Mouse (Mus musculus) left cerebral cortex, postnatal 10 days (tissue): ENCODE data around the gene Il31ra. TPM values are rescaled to one million over a fixed set of nuclear protein-coding genes. Genes with fewer than 3 reads are reported as not detected.

Experiments
- DNase-seq, 2 experiments: peaks; one replicate each; pipeline ENCODE4 v3.0.0; 2021 to 2022; ENCODE audit warnings: low spot score in 2 of 2, mixed read lengths in 1 of 2; ENCODE audit errors: extremely low spot score in 1 of 2
- intact Hi-C: fragments of 180-260 bp; cut with DNase I; formaldehyde crosslinking; loops from one replicate; pipeline ENCODE4 v1.15.1; 2025
- total RNA-seq, 2 experiments: library from RNA; stranded (reverse); gene quantifications; 2 replicates each; pipeline ENCODE4 v1.2.3; 2021

Gene Il31ra
- total RNA-seq, 2 experiments from 2014 or later = 0.17 to 0.26 TPM

DNA sequence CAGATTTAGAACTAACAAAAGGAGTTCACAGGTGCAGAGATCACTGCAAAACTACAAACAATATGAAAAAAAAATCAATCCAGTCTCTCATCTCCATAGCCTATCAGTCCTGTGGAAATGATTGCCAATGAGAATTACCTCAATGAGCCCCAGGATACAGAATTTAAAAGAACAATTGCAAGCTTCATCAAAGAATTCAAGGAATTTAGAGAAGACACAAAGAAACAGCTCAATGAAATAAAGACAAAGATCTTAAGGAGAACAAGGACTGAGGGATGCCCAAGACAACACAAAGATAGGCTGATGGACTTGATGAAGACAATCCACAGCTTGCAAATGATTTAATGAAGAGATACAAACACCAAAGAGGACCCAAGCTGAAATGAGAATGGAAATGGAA, 20.4 kb downstream of the Il31ra start:
- no peak for DNase-seq
- intact Hi-C loops = no loop called here

DNA sequence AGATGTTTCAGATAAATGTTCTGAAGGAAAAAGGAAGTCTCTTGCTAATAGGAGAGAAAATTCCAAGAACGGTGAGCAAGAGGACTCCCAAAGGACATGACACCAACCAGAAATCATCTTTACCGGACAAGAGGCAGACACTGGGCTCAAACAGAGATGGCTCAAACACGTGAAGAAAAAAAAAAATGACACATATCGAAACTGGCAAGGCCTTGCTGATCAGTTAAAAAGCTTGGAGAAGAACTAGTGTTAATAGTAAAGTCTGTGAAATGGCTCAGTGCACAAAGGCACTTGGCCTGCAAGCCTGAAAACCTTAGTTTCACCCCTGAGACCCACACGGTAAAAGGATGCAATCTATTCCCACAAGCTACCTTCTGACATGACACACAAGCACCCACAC, 23.4 kb downstream of the Il31ra start:
- DNase-seq = no peak
- intact Hi-C loops = no loop called here

DNA sequence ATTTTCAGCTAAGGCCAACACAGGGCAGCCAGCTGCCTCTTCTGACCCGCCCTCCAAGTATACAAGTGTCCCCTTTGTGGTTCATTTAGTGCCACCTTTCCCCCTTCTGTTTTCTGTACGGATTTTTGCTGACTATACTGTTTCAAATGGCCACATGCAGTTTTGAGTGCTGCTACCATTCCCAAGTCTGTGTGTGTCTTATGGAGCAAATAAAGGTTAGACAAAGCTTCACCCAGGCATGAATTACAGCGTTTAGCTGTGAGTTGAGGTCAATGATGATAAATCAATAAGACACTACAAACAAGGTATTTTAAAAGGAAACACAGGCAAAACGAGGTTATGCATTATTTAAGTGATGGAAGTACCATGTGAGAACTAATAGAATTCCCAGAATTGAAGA, 24.6 kb downstream of the Il31ra start:
- intact Hi-C loops = no loop called here
- no peak for DNase-seq

DNA sequence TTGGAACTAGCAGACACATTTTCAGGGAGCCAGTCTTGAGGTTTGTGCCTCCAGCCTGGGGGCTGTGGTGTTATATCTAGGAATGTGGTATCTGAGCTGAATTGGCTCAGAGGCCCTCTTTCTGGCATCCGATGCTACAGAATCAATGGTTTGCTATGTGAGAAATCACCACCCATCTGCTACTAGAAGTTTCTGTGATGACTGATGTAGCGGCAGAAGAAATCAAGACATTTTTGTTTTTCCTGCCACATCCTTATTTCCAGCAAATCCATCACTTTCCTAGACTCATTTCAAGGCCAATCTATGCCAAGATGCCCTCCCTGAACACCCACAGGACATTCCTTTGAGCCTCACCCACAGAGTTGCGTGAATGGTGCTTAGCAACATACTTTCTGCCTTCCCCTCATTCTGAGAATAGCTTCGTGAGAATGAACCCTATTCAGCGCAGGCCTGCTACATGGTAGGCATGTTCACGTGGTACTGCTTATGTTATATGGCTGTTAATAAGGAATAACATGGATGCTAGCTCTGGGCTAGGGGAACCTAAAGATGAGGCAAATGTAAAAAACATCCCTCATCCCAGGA, 33.5 kb downstream of the Il31ra start:
- intact Hi-C loops = no loop called here
- DNase-seq = peak in 1 of 2 experiments; percentile 16

DNA sequence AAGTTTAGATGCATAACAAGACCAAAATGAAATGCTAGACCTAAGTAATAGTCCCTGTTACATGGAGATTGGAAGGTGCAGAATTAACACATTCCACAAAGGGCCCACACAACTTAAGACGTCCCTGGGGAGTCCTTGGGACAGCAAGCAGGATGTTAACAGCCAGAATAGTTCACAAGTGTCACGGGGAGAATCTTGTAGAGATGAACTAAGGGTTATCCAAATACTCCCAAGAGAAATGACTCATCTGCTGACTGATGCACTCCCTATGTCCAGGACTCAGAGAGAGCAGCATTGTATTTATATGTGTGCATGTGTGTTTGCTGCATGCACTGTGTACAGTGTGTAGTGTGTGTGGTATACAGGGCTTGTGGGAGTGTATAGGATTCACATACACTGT, 37.7 kb downstream of the Il31ra start:
- DNase-seq = no peak
- intact Hi-C loops = no loop called here

DNA sequence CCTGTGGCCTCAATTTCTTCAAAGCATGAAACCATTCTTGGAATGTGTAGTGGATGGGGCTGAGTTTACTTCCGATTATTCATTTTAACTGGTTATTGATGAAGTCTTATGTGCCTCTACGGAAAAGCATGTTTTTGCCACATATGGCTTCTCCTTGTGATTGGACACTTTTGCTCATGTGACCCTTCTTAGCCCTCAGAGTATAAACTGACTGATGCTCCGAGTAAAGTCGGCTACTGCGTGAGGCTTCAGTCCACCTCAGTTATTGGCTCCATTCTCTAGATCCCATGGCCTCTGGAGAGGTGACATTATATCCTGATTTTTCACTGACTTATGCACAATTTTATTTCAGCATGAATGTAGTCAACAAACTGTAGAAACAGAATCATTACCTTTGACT, 40.9 kb downstream of the Il31ra start:
- intact Hi-C loops = no loop called here
- no peak for DNase-seq

DNA sequence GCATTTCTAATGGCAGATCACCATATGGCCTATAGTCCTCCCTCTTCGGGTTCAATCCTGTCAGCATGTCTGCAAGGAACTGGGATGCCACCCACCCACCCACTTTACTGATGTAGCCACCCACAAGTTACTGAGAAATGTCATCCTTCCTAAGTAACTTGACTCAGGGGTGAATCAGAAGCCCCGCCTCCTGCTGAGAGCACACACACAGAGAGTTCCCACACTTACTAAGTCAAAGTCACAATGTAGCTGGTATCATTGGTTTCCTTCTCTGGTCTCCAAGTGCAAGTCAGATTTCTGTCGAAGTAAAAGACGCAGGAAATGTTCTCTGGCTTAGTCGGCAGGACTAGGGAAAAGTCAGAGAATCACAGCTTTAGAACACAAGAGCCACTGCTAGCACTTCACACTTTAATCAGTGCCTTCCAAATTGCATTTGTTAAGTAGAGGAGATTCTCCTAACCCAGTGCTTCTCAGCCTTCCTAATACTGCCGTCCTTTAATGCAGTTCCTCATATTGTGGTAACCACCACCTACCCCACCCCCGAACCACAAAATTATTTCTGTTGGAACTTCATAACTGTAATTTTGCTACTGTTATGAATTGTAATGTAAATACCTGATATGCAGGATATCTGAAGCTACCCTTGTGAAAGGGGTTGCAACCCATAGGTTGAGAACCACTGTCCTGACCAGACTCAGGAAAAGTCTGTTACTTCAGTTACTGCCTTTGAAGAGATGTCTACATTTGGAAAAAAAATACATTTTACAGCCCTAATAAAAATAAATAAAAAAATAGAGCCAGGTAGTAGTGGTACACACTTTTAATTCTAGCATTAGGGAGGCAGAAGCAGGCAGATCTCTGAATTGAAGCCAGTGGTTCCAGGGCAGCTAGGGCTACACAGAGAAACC, 42.3 kb downstream of the Il31ra start:
- no peak for DNase-seq
- intact Hi-C loops = no loop called here

DNA sequence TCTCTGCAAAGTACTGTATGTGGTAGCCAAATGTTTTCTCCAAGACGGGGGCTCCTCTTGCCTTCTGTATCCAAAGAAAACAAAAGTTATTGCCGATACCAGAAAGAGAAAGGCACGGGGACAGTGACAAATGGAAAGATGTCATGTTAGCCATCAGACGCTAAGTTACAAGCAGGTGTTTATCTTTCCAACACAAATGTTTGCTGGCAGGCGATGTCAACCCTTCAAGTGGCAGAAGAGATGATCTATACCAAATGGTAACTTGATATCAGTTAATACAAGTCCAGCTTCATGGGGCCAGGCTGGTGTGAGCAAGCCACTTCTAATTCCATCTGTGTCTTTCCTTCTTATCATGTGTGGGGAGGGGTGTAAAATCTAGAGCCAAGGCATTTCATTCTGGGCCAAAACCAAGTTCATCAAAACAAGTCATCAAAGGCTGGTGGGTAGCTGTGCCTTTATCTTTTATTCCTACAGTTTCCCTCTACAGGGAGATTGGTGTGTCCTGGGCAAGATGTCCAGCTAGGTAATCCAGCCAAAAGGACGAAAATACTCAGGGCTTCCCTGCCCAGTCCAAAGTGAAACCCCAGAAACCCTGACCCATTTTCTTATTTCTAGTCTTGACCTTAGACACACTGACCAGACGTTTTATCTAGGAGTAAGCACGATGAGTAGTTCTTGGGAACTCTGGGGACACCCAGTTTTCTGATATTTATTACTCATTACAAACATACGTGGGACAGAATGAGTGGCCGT, 52.8 kb downstream of the Il31ra start:
- intact Hi-C loops = no loop called here
- no peak for DNase-seq

DNA sequence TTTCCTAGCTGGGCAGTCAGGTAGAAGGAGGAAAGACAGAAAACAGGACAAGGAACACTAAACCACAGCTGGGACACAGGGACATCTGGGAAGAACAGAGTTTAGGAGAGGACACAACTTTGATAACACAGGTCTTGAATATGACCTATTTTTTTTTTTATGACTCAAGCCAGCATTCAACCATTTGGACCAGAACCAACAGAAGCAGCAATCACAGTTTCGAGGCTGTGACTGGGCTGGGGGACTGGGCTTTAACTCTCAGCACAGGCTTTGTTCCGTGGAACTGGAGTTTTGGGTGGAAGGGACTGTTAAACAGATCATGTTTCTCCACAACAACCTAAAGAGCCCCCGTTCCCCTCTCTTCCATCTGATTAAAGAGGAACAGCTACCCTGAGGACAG, 53.5 kb downstream of the Il31ra start:
- intact Hi-C loops = no loop called here
- no peak for DNase-seq

DNA sequence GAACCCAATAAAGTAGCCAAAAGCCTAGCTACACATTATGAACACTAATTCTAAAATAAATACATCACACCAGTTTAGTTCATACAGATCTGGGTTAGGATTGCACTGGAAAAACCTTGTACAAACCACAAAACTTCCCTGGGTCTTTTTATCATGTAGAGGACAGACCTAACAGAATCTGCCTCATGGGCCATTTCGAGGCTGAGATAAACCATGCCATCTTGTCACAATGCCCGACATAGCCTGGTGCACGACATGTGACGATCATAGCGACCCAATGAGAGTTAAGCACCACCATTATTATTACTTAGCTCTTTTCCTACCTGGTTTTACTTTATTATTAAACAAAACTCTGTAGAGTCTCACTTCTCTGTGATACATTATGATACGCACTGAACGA, 57.1 kb downstream of the Il31ra start:
- intact Hi-C loops = no loop called here
- DNase-seq = no peak

DNA sequence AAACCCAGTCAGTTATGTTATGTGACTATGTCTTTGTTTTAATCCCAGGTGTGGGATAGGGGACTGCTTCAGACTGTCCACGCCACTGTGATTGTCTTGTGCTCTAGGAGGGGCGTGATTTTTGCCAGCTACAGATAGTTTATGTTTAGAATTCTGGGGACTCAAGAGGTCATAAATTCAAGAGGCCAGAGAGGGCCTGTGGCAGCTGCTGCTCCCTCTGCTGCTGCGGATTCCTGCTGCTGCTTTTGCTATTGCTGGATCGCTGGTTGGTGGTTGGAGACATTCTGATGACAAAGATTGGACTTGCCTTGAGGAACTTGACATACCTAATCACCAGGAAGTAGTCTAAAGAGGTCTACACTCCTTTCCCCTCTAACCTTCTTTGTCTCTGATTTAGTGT, 57.5 kb downstream of the Il31ra start:
- DNase-seq = no peak
- intact Hi-C loops = no loop called here

DNA sequence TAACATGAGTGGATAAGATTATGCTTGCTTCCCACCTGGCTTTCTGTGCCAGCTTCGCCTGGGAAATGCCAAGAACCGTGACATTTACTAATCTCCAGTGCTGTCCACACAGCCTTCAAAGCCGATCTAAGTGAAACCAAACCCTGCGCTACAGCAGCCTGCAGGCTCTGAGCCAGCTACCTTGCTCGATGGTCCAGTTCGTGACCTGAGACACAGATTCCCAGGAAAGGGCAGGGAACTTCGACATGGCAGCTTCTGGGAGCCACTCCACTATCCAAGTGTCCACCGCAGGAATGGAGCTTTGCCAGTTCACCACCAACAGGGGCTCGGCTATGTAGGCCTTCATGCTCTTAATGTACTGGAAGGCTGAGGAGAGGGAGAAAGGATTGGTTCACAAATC, 60.6 kb downstream of the Il31ra start:
- DNase-seq = no peak
- intact Hi-C loops = no loop called here

DNA sequence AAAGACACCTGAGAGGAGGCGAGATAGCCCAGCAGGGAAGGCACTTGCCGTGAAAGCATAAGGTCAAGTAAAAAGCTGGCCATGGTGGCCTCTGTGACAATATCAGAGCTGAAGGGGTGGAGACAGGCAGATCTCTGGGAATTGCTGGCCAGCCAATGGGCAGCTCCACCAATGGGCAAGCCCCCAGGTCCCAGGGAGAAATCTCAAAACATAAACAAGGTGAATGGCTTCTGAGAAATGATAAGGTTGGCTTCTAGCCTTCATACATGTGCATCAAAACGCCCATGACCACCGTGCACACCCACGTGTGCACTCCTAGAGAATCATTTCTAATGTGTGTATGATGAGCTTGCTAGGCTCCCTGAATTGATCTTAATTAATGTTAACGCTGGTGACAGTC, 61.9 kb downstream of the Il31ra start:
- DNase-seq = no peak
- intact Hi-C loops = no loop called here

DNA sequence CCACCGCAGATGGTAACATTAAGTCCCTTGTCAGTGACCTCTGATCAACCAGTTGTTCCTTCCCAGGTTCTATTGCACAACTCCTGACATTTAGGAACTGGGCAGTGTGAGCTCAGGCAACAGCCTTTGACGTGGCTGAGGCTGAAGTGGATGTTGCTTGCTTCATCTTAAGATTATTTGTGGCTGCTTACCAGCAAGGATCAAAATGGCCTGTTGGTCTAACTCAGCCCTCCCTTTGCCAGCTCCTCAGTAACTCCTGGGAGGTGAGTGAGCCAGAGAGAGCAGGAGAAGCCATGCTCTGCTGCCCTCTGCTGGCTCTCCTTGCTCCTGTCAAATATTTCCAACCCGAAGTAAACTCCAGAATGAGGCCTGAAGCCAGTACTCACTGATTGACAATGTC, 64.3 kb downstream of the Il31ra start:
- intact Hi-C loops = no loop called here
- DNase-seq = peak; percentile 60 to 75

DNA sequence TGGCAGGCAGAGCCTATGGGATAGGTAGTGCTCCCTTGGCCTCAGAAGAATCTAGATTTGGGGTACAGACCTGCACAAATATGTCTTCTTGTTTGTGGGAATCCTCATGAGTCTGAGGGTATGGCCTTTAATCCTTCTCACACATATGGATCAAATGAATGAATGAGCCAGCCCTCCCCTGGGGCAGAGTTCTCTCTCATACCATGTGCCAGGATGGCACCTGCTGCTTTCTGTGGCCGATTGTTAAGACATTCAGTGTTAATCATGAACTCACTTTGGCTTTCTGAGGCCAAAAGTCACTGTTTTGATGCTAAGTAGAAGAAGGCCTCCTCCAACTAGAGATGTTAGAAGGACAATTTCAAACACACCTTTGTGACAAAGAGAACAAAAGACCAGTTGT, 67.0 kb downstream of the Il31ra start:
- intact Hi-C loops = no loop called here
- DNase-seq = no peak

DNA sequence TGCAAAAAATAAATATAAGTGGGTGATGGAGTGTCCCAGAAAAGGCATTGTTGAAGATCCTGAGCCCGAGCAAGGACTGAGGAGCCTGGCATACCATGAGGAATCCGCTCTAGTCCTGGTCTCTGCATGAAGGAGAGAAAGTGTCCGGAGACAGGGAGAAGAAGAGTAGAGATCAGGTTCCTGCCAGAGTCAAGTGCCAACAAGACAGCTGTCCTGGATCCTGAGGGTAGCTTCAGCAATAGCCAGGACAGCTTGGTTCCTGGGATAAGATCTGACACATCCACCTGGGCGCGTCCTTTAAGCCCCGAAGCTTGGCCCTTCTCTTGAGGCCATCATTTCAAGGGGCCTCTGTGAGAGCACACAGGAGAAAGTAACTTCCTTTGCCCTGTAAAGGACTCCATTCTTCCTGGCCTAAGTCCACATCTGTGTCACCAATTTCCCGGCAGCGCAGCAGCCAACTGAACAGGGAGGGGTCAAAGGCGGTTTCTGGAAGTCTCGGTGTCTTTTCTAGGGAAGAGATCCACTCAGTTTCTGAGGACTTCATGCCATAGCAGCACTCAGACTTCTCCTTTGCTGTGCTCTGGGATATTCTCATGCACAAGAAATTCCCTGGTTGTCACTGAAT, 70.7 kb downstream of the Il31ra start:
- no peak for DNase-seq
- intact Hi-C loops = no loop called here

DNA sequence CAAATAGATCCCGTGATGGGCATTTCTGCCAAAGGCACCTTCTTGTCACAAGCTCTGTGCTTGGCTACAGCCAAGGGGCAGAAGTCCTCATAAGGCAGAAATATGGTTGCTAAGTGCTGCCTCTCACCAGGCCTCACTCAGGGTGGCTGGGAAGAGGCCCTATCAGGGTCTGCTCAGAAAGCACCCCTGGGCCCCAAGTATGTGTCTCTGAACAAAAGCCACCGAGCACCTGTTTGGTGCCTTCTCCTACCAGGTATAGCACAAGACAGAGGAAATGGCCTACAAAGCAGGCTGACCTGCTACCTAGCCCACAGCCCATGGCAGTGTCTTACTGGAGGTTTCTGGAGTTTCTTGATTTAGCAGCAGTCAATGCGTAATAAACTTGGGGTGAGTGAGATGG, 71.3 kb downstream of the Il31ra start:
- intact Hi-C loops = no loop called here
- no peak for DNase-seq

DNA sequence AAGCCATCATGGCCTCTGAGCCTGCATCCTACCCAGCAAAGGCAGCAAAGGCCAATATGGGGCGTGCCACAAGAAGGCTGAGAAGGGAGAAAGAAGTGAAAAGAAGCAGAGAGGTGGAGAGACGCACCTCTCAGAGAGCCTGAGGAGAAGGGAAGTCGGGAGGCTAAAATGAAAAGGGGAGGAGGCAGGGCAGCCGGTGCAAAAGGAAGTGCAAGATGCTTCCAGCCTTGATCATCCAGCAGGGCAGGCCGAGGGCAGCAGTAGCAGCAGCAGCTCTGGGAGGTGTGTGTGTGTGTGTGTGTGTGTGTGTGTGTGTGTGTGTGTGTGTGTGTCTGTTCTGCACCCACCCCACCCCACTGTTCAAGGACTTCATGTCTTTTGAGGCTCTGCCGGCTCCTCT, 71.9 kb downstream of the Il31ra start:
- no peak for DNase-seq
- intact Hi-C loops = no loop called here

DNA sequence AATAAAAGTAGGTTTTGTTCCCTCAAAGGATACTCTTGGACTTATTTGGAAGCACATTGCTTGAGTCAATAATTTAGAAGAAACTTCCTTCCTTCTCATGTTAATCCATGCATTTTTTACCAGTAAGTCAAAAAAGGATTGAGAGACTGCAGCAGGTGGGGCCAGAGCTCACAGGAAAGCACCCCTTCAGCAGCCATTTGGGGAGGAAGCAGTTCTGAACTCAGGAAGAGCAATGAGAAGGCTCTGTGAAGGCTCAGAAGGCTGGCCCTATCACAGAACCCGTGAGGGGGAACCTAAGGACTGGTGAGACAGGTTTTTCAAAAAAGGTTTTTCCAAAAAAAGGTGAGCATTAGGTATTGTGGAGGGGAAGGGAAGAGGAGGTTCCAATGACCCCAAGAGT, 79.6 kb downstream of the Il31ra start:
- intact Hi-C loops = loop anchor here (5.0 kb wide), 1 partner anchor 727 kb away; no protein-coding TSS in a partner anchor
- DNase-seq = no peak
